Mouse (Mus musculus) CD4-positive, CD25-positive, alpha-beta regulatory T cell (primary cell): ENCODE data around the gene Fut7. TPM values are rescaled to one million over a fixed set of nuclear protein-coding genes. Genes with fewer than 3 reads are reported as not detected.

Source experiments
- polyA plus RNA-seq: library from polyadenylated mRNA; unstranded; fragments of 100-300 nt; shearing (Covaris generic); gene quantifications from one replicate; pipeline ENCODE4 v1.2.1, GENCODE M21; 2017

Gene Fut7
- polyA plus RNA-seq: 5.3 TPM

DNA sequence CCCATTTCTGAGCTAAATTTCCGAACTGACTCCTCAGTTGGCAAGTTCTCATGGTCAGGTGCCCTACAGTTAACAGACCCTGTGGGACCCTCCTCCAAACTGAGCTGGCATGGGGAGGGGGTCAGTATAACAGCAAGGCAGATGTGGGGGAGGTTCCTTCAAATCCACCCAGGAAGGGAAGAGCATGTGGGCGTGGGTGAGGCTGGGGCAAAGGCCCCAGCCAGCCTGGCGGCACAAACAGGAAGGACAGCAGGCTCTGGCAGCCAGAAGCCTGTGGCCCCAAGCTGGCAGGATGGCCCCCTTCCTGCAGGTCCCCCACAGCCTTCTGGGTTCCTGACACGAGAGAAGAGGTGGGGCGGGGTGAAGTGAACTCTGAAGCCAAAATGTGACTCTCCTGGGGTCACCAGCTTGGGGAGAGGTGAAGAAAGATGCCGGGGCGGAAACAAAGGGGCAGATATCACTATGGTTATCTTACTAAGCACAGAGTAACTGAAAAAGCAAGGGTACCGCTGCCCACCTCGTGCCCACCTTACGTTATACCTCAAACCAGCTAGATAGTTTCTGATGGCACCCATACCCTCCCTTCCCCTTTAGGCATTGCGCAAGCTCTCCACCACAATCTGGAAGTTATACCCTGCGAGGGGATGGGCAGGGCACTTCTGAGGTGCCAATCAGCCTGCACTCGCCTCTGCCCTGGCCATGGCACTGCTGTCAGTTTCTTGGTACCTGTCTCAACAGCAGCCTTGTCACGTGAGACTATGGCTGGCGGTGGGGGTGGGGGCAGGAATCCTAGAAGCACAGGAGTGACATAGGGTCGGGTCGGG lies at the start of gene Fut7:
Gene Fut7 (plus strand): TSS at position 681 of the 824 bp plus-strand sequence.

DNA sequence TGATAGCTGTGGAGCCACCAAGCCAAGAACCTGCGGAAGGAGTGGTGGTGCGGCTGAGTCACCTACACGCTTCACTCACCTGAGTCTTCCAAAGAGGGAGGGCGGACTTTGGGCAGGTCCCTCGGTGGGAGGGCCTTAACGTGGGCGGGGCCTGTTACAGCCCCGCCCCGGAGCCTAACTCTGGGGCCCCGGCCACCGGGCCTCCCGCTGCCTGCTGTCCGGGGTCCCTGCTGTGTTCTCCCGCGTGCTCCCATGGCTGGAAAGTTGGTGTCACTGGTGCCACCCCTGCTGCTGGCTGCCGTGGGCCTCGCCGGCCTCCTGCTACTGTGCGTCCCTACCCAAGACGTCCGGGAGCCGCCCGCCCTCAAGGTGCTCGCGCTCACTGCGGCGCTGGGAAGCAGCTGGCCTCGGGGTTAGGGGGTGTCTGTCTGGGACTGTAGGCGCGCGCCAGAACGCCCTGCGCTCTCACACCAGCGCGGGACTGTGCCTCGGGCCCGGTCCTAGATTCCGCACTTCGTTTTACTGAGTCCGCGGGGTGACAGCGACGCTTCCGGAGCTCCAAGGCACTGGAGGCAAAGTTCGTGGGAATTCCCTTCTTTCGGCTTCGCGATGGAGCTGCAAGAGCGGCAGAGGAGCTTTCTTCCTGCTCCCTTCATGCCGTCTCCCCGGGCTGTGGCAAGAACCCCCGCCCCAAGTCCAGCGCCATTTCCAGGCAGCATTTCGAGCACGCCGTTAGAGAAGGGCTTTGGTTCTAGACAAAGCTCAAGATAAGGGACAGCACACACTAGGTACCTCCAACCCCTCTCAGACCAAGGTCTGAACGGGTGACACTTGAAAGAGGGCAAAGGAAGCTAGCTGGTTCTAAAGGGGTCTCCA lies 27.1 kb upstream of the Fut7 start, which contains the start of gene Entpd2:
Gene Entpd2 (plus strand): TSS at position 154 of the 876 bp plus-strand sequence.

DNA sequence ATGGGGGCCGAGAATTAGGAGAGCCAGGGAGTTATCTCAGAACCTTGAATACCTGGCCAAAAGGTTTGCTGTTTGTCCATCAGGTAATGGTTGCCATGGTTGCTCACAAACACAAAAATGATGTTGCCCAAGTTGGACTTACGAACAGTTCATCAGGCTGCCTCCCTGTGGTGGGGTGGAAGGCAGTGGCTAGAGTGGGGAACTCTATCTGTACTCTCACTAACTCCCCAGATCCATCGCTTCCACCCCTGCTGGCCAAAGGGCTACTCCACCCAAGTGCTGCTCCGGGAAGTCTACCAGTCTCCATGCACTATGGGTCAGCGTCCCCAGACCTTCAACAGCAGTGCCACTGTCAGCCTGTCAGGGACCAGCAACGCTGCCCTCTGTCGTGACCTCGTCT lies 24.0 kb upstream of the Fut7 start, which contains the start of gene Npdc1:
Gene Npdc1 (plus strand): TSS at position 301 of the 400 bp plus-strand sequence.

DNA sequence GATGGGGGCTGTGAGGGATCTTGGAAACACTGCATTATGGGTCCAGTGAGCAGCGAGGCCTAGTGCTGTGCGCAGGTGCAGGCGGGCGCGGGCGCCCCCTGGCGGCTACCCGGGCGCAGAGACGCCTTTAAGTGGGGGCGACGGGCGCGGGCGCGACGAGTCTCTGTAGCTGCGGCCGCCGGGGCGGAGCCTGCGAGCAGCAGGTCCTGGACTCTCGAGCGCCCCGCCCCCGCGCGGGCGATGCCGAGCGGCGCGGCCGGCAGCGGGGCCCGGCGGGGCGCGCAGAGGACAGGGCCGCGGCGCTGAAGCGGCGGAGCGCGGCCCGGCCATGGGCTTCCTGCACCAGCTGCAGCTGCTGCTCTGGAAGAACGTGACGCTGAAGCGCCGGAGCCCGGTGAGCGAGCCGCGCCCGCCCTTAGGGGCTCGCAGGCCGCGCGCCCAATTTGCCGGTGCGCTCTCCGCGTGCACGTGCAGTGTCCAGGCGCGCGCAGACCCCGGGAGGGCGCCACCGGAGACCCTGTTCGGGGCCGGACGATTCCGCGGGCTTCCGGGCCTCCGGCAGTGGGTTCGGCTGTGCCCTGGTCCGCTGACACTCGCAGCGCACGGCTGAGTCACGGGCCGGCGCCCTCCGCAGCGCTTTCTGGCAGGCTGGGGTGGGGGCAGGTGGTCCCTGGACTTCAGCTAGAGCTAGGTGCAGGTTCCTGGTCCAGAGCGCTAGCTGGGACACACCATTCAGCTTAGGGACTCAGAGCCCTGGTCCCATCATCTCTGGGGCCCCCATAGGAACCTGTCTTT lies 5.6 kb downstream of the Fut7 start, which contains the start of gene Abca2:
Gene Abca2 (plus strand): TSS at position 262 of the 795 bp plus-strand sequence.

DNA sequence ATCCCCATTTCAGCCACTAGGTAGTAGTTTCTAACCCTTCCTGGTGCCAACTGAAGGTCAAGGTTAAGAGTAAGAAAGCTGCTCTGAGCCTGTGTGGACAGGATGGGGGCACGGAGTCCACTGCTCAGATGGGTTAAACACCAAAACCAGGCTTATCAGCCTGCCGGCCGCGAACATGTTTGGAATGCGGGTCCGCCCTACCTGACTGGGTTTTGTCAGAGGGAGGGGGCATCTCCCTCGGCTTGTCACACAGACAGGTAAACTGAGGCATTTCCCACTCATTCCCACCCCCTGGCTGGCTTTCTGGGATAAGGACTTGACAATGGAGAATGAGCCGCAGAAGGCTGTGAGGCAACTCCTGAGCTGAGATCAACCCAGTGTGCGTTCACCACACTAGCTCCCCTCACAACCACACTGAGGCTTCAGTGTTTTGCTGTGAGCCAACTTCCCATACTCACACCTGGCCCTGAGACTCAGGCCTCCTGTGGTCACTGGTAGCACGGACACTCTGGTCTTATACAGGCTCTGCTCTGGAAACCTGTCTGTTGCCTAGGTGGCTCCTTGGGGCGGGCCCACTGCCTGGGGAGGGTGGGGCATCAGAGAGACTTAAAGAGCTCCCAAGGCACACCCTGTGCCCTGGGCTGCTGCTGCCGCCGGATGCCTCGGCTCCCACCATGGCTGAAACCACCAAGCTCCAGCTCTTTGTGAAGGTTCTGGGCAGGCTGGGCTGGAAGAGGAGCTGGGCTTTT lies 33.3 kb downstream of the Fut7 start, which contains the start of gene Clic3:
Gene Clic3 (plus strand): TSS at position 634 of the 749 bp plus-strand sequence.

DNA sequence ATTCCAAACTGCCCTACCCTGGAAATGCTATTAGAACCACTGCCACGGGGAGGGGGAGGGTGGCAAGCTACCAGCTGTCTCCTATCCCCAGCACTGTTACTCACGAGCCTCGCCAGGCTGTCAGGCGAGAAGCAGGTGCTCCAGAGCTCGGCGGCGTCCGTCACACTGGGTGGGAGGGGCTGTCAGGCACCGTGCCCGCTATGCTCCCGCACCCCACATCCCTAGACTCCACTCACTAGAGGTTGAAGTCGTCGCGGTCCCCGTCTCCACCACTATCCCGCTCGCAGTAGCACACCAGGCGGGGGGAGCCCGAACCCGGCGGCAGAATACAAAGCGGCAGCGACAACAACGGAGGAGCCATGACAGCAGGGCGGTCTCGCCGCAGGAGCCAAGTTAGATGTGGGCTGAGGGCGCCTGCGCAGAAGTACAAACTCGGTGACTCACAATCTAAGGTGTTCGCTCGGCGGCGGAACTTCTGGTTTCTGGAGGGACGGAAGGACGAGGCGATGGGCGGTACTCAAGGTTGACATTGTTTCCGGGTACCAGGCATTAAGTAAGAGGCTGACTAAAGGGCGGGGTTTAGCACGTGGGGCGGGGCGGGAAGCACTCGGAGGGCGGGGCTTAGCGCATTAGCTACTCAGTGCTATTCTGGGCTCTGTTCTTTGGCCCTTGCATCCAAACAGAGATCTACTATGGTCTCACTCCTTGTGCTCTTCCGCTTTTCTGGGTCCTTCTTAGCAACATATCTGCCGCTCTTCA lies 37.7 kb downstream of the Fut7 start, which contains the start of gene Paxx:
Gene Paxx (minus strand): TSS at position 544 of the 759 bp plus-strand sequence.

DNA sequence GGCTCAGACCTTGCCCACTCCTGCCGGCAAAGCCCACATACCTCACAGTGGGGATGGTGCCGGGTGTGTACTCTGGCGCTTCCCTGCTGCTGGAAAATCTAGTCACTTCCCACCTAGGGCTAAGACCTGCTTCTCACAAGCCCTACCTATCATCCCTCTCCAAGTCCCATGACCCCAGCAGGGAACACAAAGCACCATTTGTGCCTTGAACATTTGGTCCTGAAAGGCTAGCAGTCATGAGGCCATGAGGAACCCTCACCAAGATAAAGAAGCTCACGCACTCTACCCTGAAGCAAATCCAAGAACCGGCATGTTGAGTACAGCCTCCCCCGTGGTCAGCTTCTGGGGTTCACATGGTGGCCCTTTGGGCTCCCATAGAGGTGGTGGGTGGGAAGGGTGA lies 46.9 kb downstream of the Fut7 start, which contains the start of gene Ptgds:
Gene Ptgds (minus strand): TSS at position 78 of the 400 bp plus-strand sequence.

Other genes with a start within 250 kb of the Fut7 start
- 5.1 TPM for gene Nrarp, start 242.5 kb upstream of the Fut7 start, polyA plus RNA-seq
- gene Tor4a, start 226.4 kb upstream of the Fut7 start, polyA plus RNA-seq: 115 TPM
- 141 TPM for gene Nelfb, start 211.8 kb upstream of the Fut7 start, polyA plus RNA-seq
- not detected for gene Stpg3, start 208.6 kb upstream of the Fut7 start, polyA plus RNA-seq
- gene Fam166a, start 204.5 kb upstream of the Fut7 start, polyA plus RNA-seq: 0.49 TPM
- 174 TPM for gene Tubb4b, start 198.6 kb upstream of the Fut7 start, polyA plus RNA-seq
- gene Slc34a3, start 188.9 kb upstream of the Fut7 start, polyA plus RNA-seq: not detected
- not detected for gene Rnf224, start 186.5 kb upstream of the Fut7 start, polyA plus RNA-seq
- gene Rnf208, start 181.0 kb upstream of the Fut7 start, polyA plus RNA-seq: 2.2 TPM
- not detected for gene Cysrt1, start 180.8 kb upstream of the Fut7 start, polyA plus RNA-seq
- 7.9 TPM for gene AL732309.1, start 176.4 kb upstream of the Fut7 start, polyA plus RNA-seq
- 25.3 TPM for gene Tmem203, start 167.8 kb upstream of the Fut7 start, polyA plus RNA-seq
- gene Tprn, start 160.6 kb upstream of the Fut7 start, polyA plus RNA-seq: 18.9 TPM
- gene Ssna1, start 150.8 kb upstream of the Fut7 start, polyA plus RNA-seq: 118 TPM
- 116 TPM for gene Anapc2, start 150.8 kb upstream of the Fut7 start, polyA plus RNA-seq
- not detected for gene Tmem210, start 135.1 kb upstream of the Fut7 start, polyA plus RNA-seq
- gene Lrrc26, start 133.4 kb upstream of the Fut7 start, polyA plus RNA-seq: 0.14 TPM
- 0.25 TPM for gene Grin1, start 104.1 kb upstream of the Fut7 start, polyA plus RNA-seq
- 21.4 TPM for gene Man1b1, start 90.9 kb upstream of the Fut7 start, polyA plus RNA-seq
- 20.6 TPM for gene Dpp7, start 66.9 kb upstream of the Fut7 start, polyA plus RNA-seq
- gene Uap1l1, start 57.6 kb upstream of the Fut7 start, polyA plus RNA-seq: 40.8 TPM
- gene Sapcd2, start 50.9 kb upstream of the Fut7 start, polyA plus RNA-seq: 0.87 TPM
- gene Entpd2, start 27.4 kb upstream of the Fut7 start, polyA plus RNA-seq: not detected
- gene Npdc1, start 23.9 kb upstream of the Fut7 start, polyA plus RNA-seq: 0.96 TPM
- gene Abca2, start 5.4 kb downstream of the Fut7 start, polyA plus RNA-seq: 74.7 TPM
- gene Clic3, start 33.6 kb downstream of the Fut7 start, polyA plus RNA-seq: 3.2 TPM
- 112 TPM for gene Paxx, start 37.8 kb downstream of the Fut7 start, polyA plus RNA-seq
- not detected for gene Ptgds, start 46.8 kb downstream of the Fut7 start, polyA plus RNA-seq
- gene Lcn12, start 70.6 kb downstream of the Fut7 start, polyA plus RNA-seq: not detected
- gene Fbxw5, start 77.5 kb downstream of the Fut7 start, polyA plus RNA-seq: 110 TPM
- 9.6 TPM for gene C8g, start 78.5 kb downstream of the Fut7 start, polyA plus RNA-seq
- gene Traf2, start 123.7 kb downstream of the Fut7 start, polyA plus RNA-seq: 80.4 TPM
- gene Edf1, start 134.6 kb downstream of the Fut7 start, polyA plus RNA-seq: 341 TPM
- 1.4 TPM for gene Mamdc4, start 151.6 kb downstream of the Fut7 start, polyA plus RNA-seq
- 72.2 TPM for gene Phpt1, start 152.0 kb downstream of the Fut7 start, polyA plus RNA-seq
- gene Ajm1, start 158.5 kb downstream of the Fut7 start, polyA plus RNA-seq: 0.20 TPM
- 51.6 TPM for gene Rabl6, start 185.3 kb downstream of the Fut7 start, polyA plus RNA-seq
- gene Ccdc183, start 194.4 kb downstream of the Fut7 start, polyA plus RNA-seq: not detected
- 1.1 TPM for gene Tmem141, start 198.7 kb downstream of the Fut7 start, polyA plus RNA-seq
- 2.9 TPM for gene Fcna, start 204.8 kb downstream of the Fut7 start, polyA plus RNA-seq
- not detected for gene Lcn8, start 229.9 kb downstream of the Fut7 start, polyA plus RNA-seq
- not detected for gene Lcn5, start 234.7 kb downstream of the Fut7 start, polyA plus RNA-seq